Comparison of ENCODE assay signal across 7 mouse cellular contexts in the genomic region with DNA sequence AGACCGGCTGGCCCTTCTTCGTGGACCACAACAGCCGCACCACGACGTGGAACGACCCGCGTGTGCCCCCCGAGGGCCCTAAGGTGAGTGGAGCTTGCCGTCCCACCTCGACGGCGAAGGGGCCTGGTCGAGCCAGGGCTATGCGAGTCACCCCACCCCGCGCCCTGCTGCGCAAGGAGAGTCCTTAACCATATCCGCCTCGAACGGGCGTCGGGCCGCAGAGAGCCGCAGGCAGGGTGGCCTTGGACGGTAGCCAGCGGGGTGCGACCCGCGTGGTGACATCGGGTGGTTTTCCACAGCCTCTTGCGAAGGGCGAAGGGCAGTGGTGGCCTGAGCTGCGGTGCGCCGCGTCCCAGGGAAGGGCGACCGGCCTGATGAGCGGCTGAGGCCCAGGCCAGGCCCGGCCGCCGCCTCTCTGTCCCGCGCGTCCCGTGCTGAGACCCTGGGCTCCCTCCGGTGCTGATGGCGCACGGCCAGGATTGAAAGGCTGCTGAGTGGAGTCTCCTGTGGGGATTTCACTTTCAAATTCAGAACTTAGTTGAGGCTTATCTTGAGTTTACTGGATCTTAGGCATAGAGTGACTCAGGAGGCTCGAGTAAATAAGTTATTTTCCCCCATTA. TPM values are rescaled to one million over a fixed set of nuclear protein-coding genes. Genes with fewer than 3 reads are reported as not detected.
DNase-seq lines count a peak whose midpoint lies in the region; ATAC-seq lines count a peak whose summit lies in the region.

No protein-coding gene starts in this region.

- peak; percentile 65 for ATAC-seq in hindbrain, embryonic 13.5 days (ENCODE audit: low FRiP score)
- ATAC-seq in limb, embryonic 13.5 days (ENCODE audit: low FRiP score, low read depth) = peak; percentile 42
- peak; percentile 44; the same call in 1 of the 2 replicates for ATAC-seq in midbrain, embryonic 12.5 days (ENCODE audit: low FRiP score, low read depth)

- peak overlapping the region; percentile 41 for H3K4me3 ChIP-seq in hindbrain, embryonic 13.5 days
- H3K4me3 ChIP-seq in limb, embryonic 13.5 days = peak overlapping the region; percentile 76
- peak overlapping the region; percentile 46 for H3K4me3 ChIP-seq in midbrain, embryonic 12.5 days

- H3K9me3 ChIP-seq in hindbrain, embryonic 13.5 days = no peaks in the 10 kb centered on the region
- H3K9me3 ChIP-seq in limb, embryonic 13.5 days = no peaks in the 10 kb centered on the region
- H3K9me3 ChIP-seq in midbrain, embryonic 12.5 days = no peaks in the 10 kb centered on the region

- peak overlapping the region; percentile 58 for H3K4me2 ChIP-seq in hindbrain, embryonic 13.5 days
- H3K4me2 ChIP-seq in limb, embryonic 13.5 days (replicated peaks) = peak overlapping the region; percentile 90
- peak overlapping the region; percentile 70 for H3K4me2 ChIP-seq in midbrain, embryonic 12.5 days (replicated peaks)

- peaks cover 44% of the 10 kb centered on the region for H3K27me3 ChIP-seq in hindbrain, embryonic 13.5 days
- H3K27me3 ChIP-seq in limb, embryonic 13.5 days = no peaks in the 10 kb centered on the region
- H3K27me3 ChIP-seq in midbrain, embryonic 12.5 days = peaks cover 29% of the 10 kb centered on the region

- peak overlapping the region; percentile 55; the same call in 1 of the 2 replicates for H3K27ac ChIP-seq in hindbrain, embryonic 13.5 days
- H3K27ac ChIP-seq in limb, embryonic 13.5 days = peak overlapping the region; percentile 77; the same call in 1 of the 2 replicates
- no peak overlapping the region for H3K27ac ChIP-seq in midbrain, embryonic 12.5 days (replicated peaks)

- H3K9ac ChIP-seq in hindbrain, embryonic 13.5 days = peak overlapping the region; percentile 66
- peak overlapping the region; percentile 93 for H3K9ac ChIP-seq in limb, embryonic 13.5 days
- H3K9ac ChIP-seq in midbrain, embryonic 12.5 days (replicated peaks) = peak overlapping the region; percentile 46; the same call in 1 of the 2 replicates

- H3K36me3 ChIP-seq in hindbrain, embryonic 13.5 days = no peaks in the 10 kb centered on the region
- no peaks in the 10 kb centered on the region; the same call in 1 of the 2 replicates for H3K36me3 ChIP-seq in limb, embryonic 13.5 days
- H3K36me3 ChIP-seq in midbrain, embryonic 12.5 days = no peaks in the 10 kb centered on the region

- peak; percentile 28 for DNase-seq in T-cell, adult 2 months (ENCODE audit: low spot score)
- DNase-seq in cerebellum, adult 8-10 months = peak; percentile 57
- peak; percentile 77 for DNase-seq in gastrocnemius, adult 18-20 months (ENCODE audit: low spot score)
- DNase-seq in spleen, postnatal 14 days (ENCODE audit: low spot score in 2 of 2) = peak; percentile 51 to 60

- H3K4me1 ChIP-seq in hindbrain, embryonic 13.5 days (replicated peaks) = peaks cover 23% of the 10 kb centered on the region
- peaks cover 28% of the 10 kb centered on the region for H3K4me1 ChIP-seq in limb, embryonic 13.5 days
- H3K4me1 ChIP-seq in midbrain, embryonic 12.5 days = peaks cover 19% of the 10 kb centered on the region

- WGBS in hindbrain, embryonic 13.5 days = 2% methylated on average over 51 of the region's 51 CpGs
- WGBS in limb, embryonic 13.5 days = 2% methylated on average over 51 of the region's 51 CpGs
- under 1% methylated on average over 51 of the region's 51 CpGs for WGBS in midbrain, embryonic 12.5 days

RNA-seq across cellular contexts. Expression of a gene that starts 0.7 kb away (rescaled TPM):
- 100 to 1,000 TPM; 129 to 219 TPM for total RNA-seq in gastrocnemius, adult 18-20 months (2021)
- 3.2 and 3.3 TPM in 2 replicates for polyA plus RNA-seq in hindbrain, embryonic 13.5 days (2015; fragmentation: Nextera tagmentation; extraction: Ambion mirVana)
- 13.9 and 15.2 TPM in 2 replicates for polyA plus RNA-seq in limb, embryonic 13.5 days (2015; fragmentation: Nextera tagmentation; extraction: Ambion mirVana)
- 3.9 and 4.6 TPM in 2 replicates for polyA plus RNA-seq in midbrain, embryonic 12.5 days (2016; fragmentation: Nextera tagmentation; extraction: Ambion mirVana)
